Mouse (Mus musculus) liver, postnatal 0 days (tissue): ENCODE measurements around the gene Chd9.

ENCODE experiments used
- CTCF ChIP-seq: sonication (generic); IDR thresholded peaks from 2 replicates; pipeline ENCODE4 v1.5.1; 2016; ENCODE audit warnings: antibody characterized with exemption, low read depth
- EP300 ChIP-seq: IDR thresholded peaks from 2 replicates; pipeline ENCODE4 v1.6.1; 2016; ENCODE audit warnings: antibody characterized with exemption, low read depth, mild to moderate bottlenecking

GRCm38 (mm10) chr8:90862038-90862437, 33.9 kb downstream of the Chd9 start:
- TF ChIP-seq CTCF (no peak), EP300 (no peak)
